ENCODE assay signal across 11 mouse cellular contexts in the genomic region with DNA sequence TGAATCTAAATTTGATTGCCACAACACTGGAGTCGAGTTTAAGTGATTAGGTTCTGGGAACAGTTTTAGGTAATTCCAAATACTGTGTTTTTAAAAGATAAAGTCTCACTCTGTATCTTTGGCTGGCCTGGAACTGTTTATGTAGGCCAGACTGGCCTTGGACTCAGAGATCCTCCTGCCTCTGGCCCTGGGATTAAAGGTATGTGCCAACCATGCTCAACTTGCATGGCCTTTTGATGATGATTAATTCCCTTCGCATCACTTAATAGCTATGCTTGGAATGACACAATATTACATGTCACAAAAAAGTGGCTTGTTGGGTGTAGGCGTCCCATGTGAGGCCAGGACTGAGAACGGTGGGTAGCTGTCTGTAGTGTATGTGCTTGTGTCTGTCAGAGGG. TPM values are rescaled to one million over a fixed set of nuclear protein-coding genes. Genes with fewer than 3 reads are reported as not detected.
DNase-seq lines count a peak whose midpoint lies in the region; ATAC-seq and TF ChIP-seq lines count a peak whose summit lies in the region.
"Had no signal": no experiment of that assay in that cellular context is flagged by ENCODE, and none has a peak within 500 bp of the region (broad histone marks: within the 10 kb centered on the region; RNA-seq: fewer than 3 reads in every experiment).

No protein-coding gene starts in this region.

- H3K36me3 ChIP-seq in hindbrain, embryonic 10.5 days = no peaks in the 10 kb centered on the region
- H3K36me3 ChIP-seq in hindbrain, embryonic 11.5 days (ENCODE audit: control insufficient read depth, insufficient read depth, low read length) = no peaks in the 10 kb centered on the region
- no peaks in the 10 kb centered on the region for H3K36me3 ChIP-seq in embryonic facial prominence, embryonic 13.5 days
- no peaks in the 10 kb centered on the region for H3K36me3 ChIP-seq in forebrain, embryonic 16.5 days (ENCODE audit: control insufficient read depth, insufficient read depth)
- no peaks in the 10 kb centered on the region for H3K36me3 ChIP-seq in midbrain, embryonic 13.5 days

- no peak overlapping the region for H3K4me2 ChIP-seq in hindbrain, embryonic 11.5 days (replicated peaks; ENCODE audit: low read depth, low read length)
- H3K4me2 ChIP-seq in embryonic facial prominence, embryonic 13.5 days = peak overlapping the region; percentile 86
- peak overlapping the region; percentile 98 for H3K4me2 ChIP-seq in forebrain, embryonic 16.5 days (ENCODE audit: low read length)
- peak overlapping the region; percentile 93 for H3K4me2 ChIP-seq in midbrain, embryonic 13.5 days (replicated peaks)

- no peaks in the 10 kb centered on the region; the same call in 1 of the 2 replicates for H3K9me3 ChIP-seq in hindbrain, embryonic 10.5 days
- H3K9me3 ChIP-seq in hindbrain, embryonic 11.5 days (ENCODE audit: control insufficient read depth, low read length) = no peaks in the 10 kb centered on the region
- H3K9me3 ChIP-seq in embryonic facial prominence, embryonic 13.5 days = no peaks in the 10 kb centered on the region
- no peaks in the 10 kb centered on the region for H3K9me3 ChIP-seq in forebrain, embryonic 16.5 days (ENCODE audit: control insufficient read depth, low read length)
- no peaks in the 10 kb centered on the region for H3K9me3 ChIP-seq in midbrain, embryonic 13.5 days

- 79% methylated on average over 4 of the region's 4 CpGs for WGBS in hindbrain, embryonic 10.5 days
- WGBS in hindbrain, embryonic 11.5 days = 78% methylated on average over 4 of the region's 4 CpGs
- WGBS in embryonic facial prominence, embryonic 13.5 days = 79% methylated on average over 4 of the region's 4 CpGs
- WGBS in forebrain, embryonic 16.5 days = 72% methylated on average over 4 of the region's 4 CpGs
- 78% methylated on average over 4 of the region's 4 CpGs for WGBS in midbrain, embryonic 13.5 days
- WGBS in lung, adult 2 months = 78% methylated on average over 4 of the region's 4 CpGs

- no peak overlapping the region for H3K27ac ChIP-seq in hindbrain, embryonic 10.5 days
- H3K27ac ChIP-seq in hindbrain, embryonic 11.5 days (ENCODE audit: low read depth, low read length) = no peak overlapping the region
- no peak overlapping the region for H3K27ac ChIP-seq in embryonic facial prominence, embryonic 13.5 days
- no peak overlapping the region for H3K27ac ChIP-seq in forebrain, embryonic 16.5 days (ENCODE audit: low read length)
- H3K27ac ChIP-seq in midbrain, embryonic 13.5 days = no peak overlapping the region
- H3K27ac ChIP-seq: liver, embryonic 14.5 days had no signal

- H3K4me3 ChIP-seq in hindbrain, embryonic 10.5 days = peak overlapping the region; percentile 71
- no peak overlapping the region for H3K4me3 ChIP-seq in hindbrain, embryonic 11.5 days (ENCODE audit: low read depth, low read length)
- H3K4me3 ChIP-seq in embryonic facial prominence, embryonic 13.5 days = no peak overlapping the region
- peak overlapping the region; percentile 68; the same call in 1 of the 2 replicates for H3K4me3 ChIP-seq in forebrain, embryonic 16.5 days (replicated peaks; ENCODE audit: low read length)
- H3K4me3 ChIP-seq in midbrain, embryonic 13.5 days (replicated peaks) = peak overlapping the region; percentile 50
- H3K4me3 ChIP-seq in lung, adult 2 months (replicated peaks; ENCODE audit: extremely low read depth, low read depth, low read length) = no peak overlapping the region

- H3K27me3 ChIP-seq in hindbrain, embryonic 10.5 days (ENCODE audit: insufficient read depth, poor library complexity, severe bottlenecking) = peaks cover 26% of the 10 kb centered on the region
- H3K27me3 ChIP-seq in hindbrain, embryonic 11.5 days (ENCODE audit: control insufficient read depth, insufficient read depth, low read length) = peaks cover 4% of the 10 kb centered on the region
- H3K27me3 ChIP-seq in embryonic facial prominence, embryonic 13.5 days = peaks cover 21% of the 10 kb centered on the region
- no peaks in the 10 kb centered on the region; the same call in 1 of the 2 replicates for H3K27me3 ChIP-seq in forebrain, embryonic 16.5 days (replicated peaks; ENCODE audit: control insufficient read depth, insufficient read depth, low read length)
- peaks cover 14% of the 10 kb centered on the region for H3K27me3 ChIP-seq in midbrain, embryonic 13.5 days

- ATAC-seq in hindbrain, embryonic 11.5 days (ENCODE audit: low FRiP score) = no peak
- no peak for ATAC-seq in embryonic facial prominence, embryonic 13.5 days (ENCODE audit: insufficient number of reproducible peaks, insufficient read depth, low FRiP score, low TSS enrichment, low read depth)
- ATAC-seq in forebrain, embryonic 16.5 days = no peak
- ATAC-seq in midbrain, embryonic 13.5 days = no peak

- no peak overlapping the region for H3K9ac ChIP-seq in hindbrain, embryonic 11.5 days (ENCODE audit: low read depth, low read length)
- H3K9ac ChIP-seq in embryonic facial prominence, embryonic 13.5 days = no peak overlapping the region
- no peak overlapping the region; the same call in 1 of the 2 replicates for H3K9ac ChIP-seq in forebrain, embryonic 16.5 days (replicated peaks; ENCODE audit: low read depth, low read length)
- no peak overlapping the region for H3K9ac ChIP-seq in midbrain, embryonic 13.5 days (replicated peaks)

- DNase-seq in hindbrain, embryonic 10.5 days (ENCODE audit: low spot score) = no peak
- no peak for DNase-seq in hindbrain, embryonic 11.5 days (ENCODE audit: low spot score)
- DNase-seq in right cerebral cortex, adult 18-20 months = no peak
- no peak for DNase-seq in lung, adult 2 months
- no peak for DNase-seq in lung, postnatal 25 days (ENCODE audit: low spot score)
- DNase-seq: adrenal gland, postnatal 10 days; kidney, postnatal 14 days had no signal

- no peak for TF ChIP-seq CTCF in lung, adult 2 months (IDR thresholded peaks at IDR 0.05; ENCODE audit: insufficient read depth, low read length)

- peaks cover 29% of the 10 kb centered on the region for H3K4me1 ChIP-seq in hindbrain, embryonic 10.5 days (replicated peaks)
- no peaks in the 10 kb centered on the region for H3K4me1 ChIP-seq in hindbrain, embryonic 11.5 days (replicated peaks; ENCODE audit: control insufficient read depth, insufficient read depth, low read length)
- H3K4me1 ChIP-seq in embryonic facial prominence, embryonic 13.5 days = peaks cover 9% of the 10 kb centered on the region; the same call in 1 of the 2 replicates
- H3K4me1 ChIP-seq in forebrain, embryonic 16.5 days (replicated peaks; ENCODE audit: control insufficient read depth, insufficient read depth, low read length) = peaks cover 28% of the 10 kb centered on the region
- peaks cover 29% of the 10 kb centered on the region for H3K4me1 ChIP-seq in midbrain, embryonic 13.5 days (replicated peaks)
- H3K4me1 ChIP-seq in lung, adult 2 months (ENCODE audit: control insufficient read depth, insufficient read depth, low read length) = peaks cover 7% of the 10 kb centered on the region

- no peak for TF ChIP-seq POLR2A in lung, adult 2 months (IDR thresholded peaks at IDR 0.05; ENCODE audit: borderline replicate concordance, extremely low read depth, low read depth, low read length)

RNA-seq across cellular contexts. Expression of gene Irgm1, which starts 19.3 kb away (rescaled TPM):
- polyA plus RNA-seq in hindbrain, embryonic 10.5 days (2016; fragmentation: Nextera tagmentation; extraction: Ambion mirVana) = 1.8 and 2.4 TPM in 2 replicates
- 1.5 and 2.1 TPM in 2 replicates for polyA plus RNA-seq in hindbrain, embryonic 11.5 days (2014; fragmentation: Nextera tagmentation; extraction: Ambion mirVana)
- polyA plus RNA-seq in embryonic facial prominence, embryonic 13.5 days (2015; fragmentation: Nextera tagmentation; extraction: Ambion mirVana) = 3.9 and 4.3 TPM in 2 replicates
- 1.6 TPM in 2 replicates for polyA plus RNA-seq in forebrain, embryonic 16.5 days (2015; fragmentation: Nextera tagmentation; extraction: Ambion mirVana)
- polyA plus RNA-seq in midbrain, embryonic 13.5 days (2015; fragmentation: Nextera tagmentation; extraction: Ambion mirVana) = 1.8 and 1.9 TPM in 2 replicates
- polyA plus RNA-seq in lung, adult 2 months (2012; rRNA removed) = 7.3 and 11.5 TPM in 2 replicates

RNA-seq across cellular contexts. Expression of gene Gm12184, which starts 25.7 kb away (rescaled TPM):
- polyA plus RNA-seq in hindbrain, embryonic 10.5 days (2016; fragmentation: Nextera tagmentation; extraction: Ambion mirVana) = 3.5 and 4.7 TPM in 2 replicates
- 5.8 and 7.4 TPM in 2 replicates for polyA plus RNA-seq in hindbrain, embryonic 11.5 days (2014; fragmentation: Nextera tagmentation; extraction: Ambion mirVana)
- 3.4 and 3.6 TPM in 2 replicates for polyA plus RNA-seq in embryonic facial prominence, embryonic 13.5 days (2015; fragmentation: Nextera tagmentation; extraction: Ambion mirVana)
- 2.8 and 3.9 TPM in 2 replicates for polyA plus RNA-seq in forebrain, embryonic 16.5 days (2015; fragmentation: Nextera tagmentation; extraction: Ambion mirVana)
- 3.4 and 3.6 TPM in 2 replicates for polyA plus RNA-seq in midbrain, embryonic 13.5 days (2015; fragmentation: Nextera tagmentation; extraction: Ambion mirVana)
- 5.3 TPM in 2 replicates for polyA plus RNA-seq in lung, adult 2 months (2012; rRNA removed)

RNA-seq across cellular contexts. Expression of gene Trim7, which starts 26.2 kb away (rescaled TPM):
- polyA plus RNA-seq in hindbrain, embryonic 10.5 days (2016; fragmentation: Nextera tagmentation; extraction: Ambion mirVana) = 0.26 and 0.30 TPM in 2 replicates
- 0.56 and 0.77 TPM in 2 replicates for polyA plus RNA-seq in hindbrain, embryonic 11.5 days (2014; fragmentation: Nextera tagmentation; extraction: Ambion mirVana)
- 1.0 and 1.1 TPM in 2 replicates for polyA plus RNA-seq in embryonic facial prominence, embryonic 13.5 days (2015; fragmentation: Nextera tagmentation; extraction: Ambion mirVana)
- polyA plus RNA-seq in forebrain, embryonic 16.5 days (2015; fragmentation: Nextera tagmentation; extraction: Ambion mirVana) = 1.4 and 2.0 TPM in 2 replicates
- polyA plus RNA-seq in midbrain, embryonic 13.5 days (2015; fragmentation: Nextera tagmentation; extraction: Ambion mirVana) = 0.89 and 1.0 TPM in 2 replicates
- polyA plus RNA-seq in lung, adult 2 months (2012; rRNA removed) = 7.8 and 11.6 TPM in 2 replicates

RNA-seq across cellular contexts. Expression of gene Trim41, which starts 35.0 kb away (rescaled TPM):
- 4.5 and 5.1 TPM in 2 replicates for polyA plus RNA-seq in hindbrain, embryonic 10.5 days (2016; fragmentation: Nextera tagmentation; extraction: Ambion mirVana)
- 4.2 and 4.5 TPM in 2 replicates for polyA plus RNA-seq in hindbrain, embryonic 11.5 days (2014; fragmentation: Nextera tagmentation; extraction: Ambion mirVana)
- polyA plus RNA-seq in embryonic facial prominence, embryonic 13.5 days (2015; fragmentation: Nextera tagmentation; extraction: Ambion mirVana) = 8.3 and 8.7 TPM in 2 replicates
- 7.2 and 7.6 TPM in 2 replicates for polyA plus RNA-seq in forebrain, embryonic 16.5 days (2015; fragmentation: Nextera tagmentation; extraction: Ambion mirVana)
- 6.9 and 7.0 TPM in 2 replicates for polyA plus RNA-seq in midbrain, embryonic 13.5 days (2015; fragmentation: Nextera tagmentation; extraction: Ambion mirVana)
- polyA plus RNA-seq in lung, adult 2 months (2012; rRNA removed) = 28.9 and 32.4 TPM in 2 replicates

RNA-seq across cellular contexts. Expression of gene Gm5431, which starts 49.8 kb away (rescaled TPM):
- 0.12 TPM in 1 of 2 replicates, not detected in the other for polyA plus RNA-seq in hindbrain, embryonic 10.5 days (2016; fragmentation: Nextera tagmentation; extraction: Ambion mirVana)
- 0.14 and 0.26 TPM in 2 replicates for polyA plus RNA-seq in hindbrain, embryonic 11.5 days (2014; fragmentation: Nextera tagmentation; extraction: Ambion mirVana)
- polyA plus RNA-seq in embryonic facial prominence, embryonic 13.5 days (2015; fragmentation: Nextera tagmentation; extraction: Ambion mirVana) = 0.23 and 0.28 TPM in 2 replicates
- 0.20 and 0.24 TPM in 2 replicates for polyA plus RNA-seq in forebrain, embryonic 16.5 days (2015; fragmentation: Nextera tagmentation; extraction: Ambion mirVana)
- 0.17 and 0.21 TPM in 2 replicates for polyA plus RNA-seq in midbrain, embryonic 13.5 days (2015; fragmentation: Nextera tagmentation; extraction: Ambion mirVana)
- 0.43 and 0.66 TPM in 2 replicates for polyA plus RNA-seq in lung, adult 2 months (2012; rRNA removed)

Comparison
In these comparisons a context has a peak if more than half of its experiments do, and no peak if none do; other contexts are left out.
1. H3K4me3 ChIP-seq: peak in hindbrain, embryonic 10.5 days (single experiment), forebrain, embryonic 16.5 days (single experiment) and midbrain, embryonic 13.5 days (single experiment); none in hindbrain, embryonic 11.5 days (single experiment), embryonic facial prominence, embryonic 13.5 days (single experiment) and lung, adult 2 months (single experiment).